Mouse (Mus musculus) adrenal gland, adult 18-20 months (tissue): Measurements from ENCODE around the gene Trnp1. TPM values are rescaled to one million over a fixed set of nuclear protein-coding genes. Genes with fewer than 3 reads are reported as not detected.

Experiments
- DNase-seq, 2 experiments: peaks; one replicate each; pipeline ENCODE4 v3.0.0; 2021 to 2022; ENCODE audit warnings: low spot score in 2 of 2
- total RNA-seq, 2 experiments: library from RNA; stranded (reverse); gene quantifications; 1 replicate in 1 of 2; 2 replicates in 1 of 2; pipeline ENCODE4 v1.2.3; 2021

The Trnp1 gene
- total RNA-seq, 2 experiments from 2014 or later, result 4.4 to 5.3 TPM

- DNase-seq, result no peak
Observed at GRCm38 (mm10) chr4:133463184-133463583, 35.2 kb downstream of the Trnp1 start.

GRCm38 (mm10) chr4:133461362-133461761, 37.0 kb downstream of the Trnp1 start:
- no peak for DNase-seq

DNA sequence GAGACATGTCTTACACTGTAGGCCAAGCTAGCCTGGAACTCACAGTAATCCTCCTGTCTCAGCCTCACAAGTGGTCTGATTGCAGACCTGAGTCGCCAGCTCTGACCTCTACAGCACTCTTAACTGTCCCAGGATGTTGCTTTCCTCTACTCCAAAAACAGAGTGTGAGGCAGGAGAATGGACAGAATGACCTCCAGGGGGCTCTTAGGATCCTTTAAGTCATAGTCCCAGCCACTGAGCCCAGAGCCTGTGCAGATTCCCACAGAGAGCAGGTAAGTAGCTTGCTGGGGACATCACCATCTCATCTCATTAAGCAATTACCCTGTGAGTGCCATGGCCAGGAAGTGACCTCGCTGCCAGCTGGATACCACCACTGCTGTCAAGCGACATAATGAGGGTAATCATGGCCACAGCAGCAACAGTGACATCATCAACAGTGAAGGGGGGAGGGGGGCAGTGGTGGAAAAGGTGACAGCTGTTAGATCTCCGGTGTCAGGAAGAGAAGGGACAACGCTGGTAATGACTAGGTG, 37.5 kb downstream of the Trnp1 start:
- no peak for DNase-seq

- no peak for DNase-seq
Observed at GRCm38 (mm10) chr4:133460006-133460405, 38.3 kb downstream of the Trnp1 start.

DNA sequence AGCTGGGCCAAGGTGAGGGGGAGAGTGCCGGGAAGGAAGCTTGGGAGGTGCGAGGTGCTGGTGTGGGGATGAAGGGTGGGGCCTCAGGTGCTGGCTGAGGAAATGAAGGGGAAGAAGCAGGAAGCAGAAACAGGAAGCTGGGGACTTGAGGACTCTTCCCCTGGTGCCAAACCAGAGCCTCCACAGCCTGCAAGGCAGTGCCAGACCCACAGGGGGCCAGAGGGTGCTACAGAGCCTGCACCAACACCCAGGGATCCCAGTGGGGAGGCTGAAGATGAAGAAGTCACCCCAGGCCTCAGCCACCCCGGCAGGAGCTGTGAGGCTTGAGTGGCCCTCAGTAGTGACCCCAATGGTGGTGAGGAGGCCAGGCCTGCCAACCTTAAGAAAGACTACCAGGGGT, 40.3 kb downstream of the Trnp1 start:
- no peak for DNase-seq

DNA sequence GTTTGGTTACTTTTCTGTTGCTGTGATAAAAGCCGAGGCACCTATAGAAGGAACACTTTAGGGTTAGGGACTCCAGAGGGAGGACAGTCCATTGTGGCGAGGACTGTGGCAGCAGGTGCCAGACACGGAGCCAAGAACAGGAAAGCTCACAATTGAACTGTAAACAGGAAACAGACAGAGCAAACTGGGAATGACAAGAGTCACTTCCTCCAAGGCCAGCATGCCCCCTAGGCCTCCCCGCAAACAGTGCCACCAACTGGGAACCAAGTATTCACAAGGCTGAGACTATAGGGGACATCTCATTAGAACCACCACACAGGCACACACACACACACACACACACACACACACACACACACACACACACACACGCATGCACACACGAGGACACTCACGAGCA, 45.9 kb downstream of the Trnp1 start:
- DNase-seq, result no peak

DNA sequence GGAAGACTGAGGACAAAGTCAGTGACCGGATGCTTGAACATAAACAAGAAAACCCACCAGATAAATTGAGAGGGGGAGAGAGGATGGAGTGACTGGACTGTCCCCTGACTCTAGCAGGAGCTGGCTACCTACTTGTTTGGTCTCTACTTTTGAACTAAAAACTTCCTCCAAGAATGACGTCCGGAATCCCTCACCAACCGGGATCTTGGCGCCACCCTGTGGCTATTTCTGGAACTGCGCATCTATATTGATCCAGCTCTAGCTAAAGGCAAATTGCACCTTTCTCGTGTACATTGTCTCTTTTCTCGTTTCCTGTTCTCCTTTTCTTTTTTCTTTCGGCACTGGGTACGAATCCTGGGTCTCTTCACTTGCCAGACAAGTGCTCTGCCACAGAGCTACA, 46.8 kb downstream of the Trnp1 start:
- DNase-seq, result peak; percentile 89 to 91

GRCm38 (mm10) chr4:133449726-133450125, 48.6 kb downstream of the Trnp1 start:
- peak; percentile 59 to 69 for DNase-seq

- DNase-seq, result no peak
Observed at GRCm38 (mm10) chr4:133448708-133449388, 49.5 kb downstream of the Trnp1 start.

- DNase-seq, result no peak
Observed at GRCm38 (mm10) chr4:133447967-133448366, 50.4 kb downstream of the Trnp1 start.

GRCm38 (mm10) chr4:133447366-133447765, 51.0 kb downstream of the Trnp1 start:
- DNase-seq, result no peak

GRCm38 (mm10) chr4:133445727-133446126, 52.6 kb downstream of the Trnp1 start:
- no peak for DNase-seq

GRCm38 (mm10) chr4:133443085-133443484, 55.3 kb downstream of the Trnp1 start:
- DNase-seq, result no peak

DNA sequence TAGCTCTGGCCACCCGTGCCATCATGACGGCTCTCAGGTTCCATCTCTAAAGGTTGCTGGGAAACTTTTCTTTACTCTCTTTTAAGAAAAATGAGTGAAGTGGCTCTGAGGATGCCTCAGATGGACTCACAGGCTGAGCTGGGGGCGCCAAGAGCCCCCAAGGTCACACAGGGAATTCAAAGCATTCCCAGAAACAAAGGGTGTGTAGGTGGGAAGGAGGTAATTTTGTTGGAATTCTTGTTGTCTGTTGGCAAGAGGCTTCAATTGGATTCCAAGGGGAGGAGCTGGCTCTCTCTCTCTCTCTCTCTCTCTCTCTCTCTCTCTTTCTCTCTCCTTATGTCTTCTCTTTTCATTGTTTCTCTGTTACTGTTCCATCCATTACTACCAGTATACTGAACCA, 56.2 kb downstream of the Trnp1 start:
- DNase-seq, result no peak

Other genes starting within 250 kb of the Trnp1 start
- 1 to 10 TPM; 1.2 to 1.5 TPM for gene Sytl1, start 235.4 kb downstream of the Trnp1 start, total RNA-seq
- 10 to 100 TPM; 55.5 to 61.6 TPM for gene Tmem222, start 220.8 kb downstream of the Trnp1 start, total RNA-seq
- 10 to 100 TPM; 57.6 to 63.6 TPM for gene Wdtc1, start 145.1 kb downstream of the Trnp1 start, total RNA-seq
- gene Slc9a1, start 128.8 kb downstream of the Trnp1 start, total RNA-seq, result 10 to 100 TPM; 44.5 to 55.0 TPM
- 1 to 10 TPM; 2.0 to 4.6 TPM for gene Tent5b, start 18.4 kb downstream of the Trnp1 start, total RNA-seq
- gene Kdf1, start 20.4 kb upstream of the Trnp1 start, total RNA-seq, result under 1 TPM; 0.42 to 0.99 TPM
- gene Nudc, start 47.4 kb upstream of the Trnp1 start, total RNA-seq, result 100 to 1,000 TPM; 148 to 172 TPM
- 10 to 100 TPM; 48.6 to 60.7 TPM for gene Nr0b2, start 54.8 kb upstream of the Trnp1 start, total RNA-seq
- 1 to 10 TPM; 5.7 to 7.2 TPM for gene Gpatch3, start 76.2 kb upstream of the Trnp1 start, total RNA-seq
- 10 to 100 TPM; 16.2 to 16.4 TPM for gene Gpn2, start 85.8 kb upstream of the Trnp1 start, total RNA-seq
- gene Sfn, start 103.6 kb upstream of the Trnp1 start, total RNA-seq, result 1 to 10 TPM; 1.4 to 1.9 TPM
- gene Zdhhc18, start 151.6 kb upstream of the Trnp1 start, total RNA-seq, result 10 to 100 TPM; 19.6 to 34.5 TPM
- gene Pigv, start 174.1 kb upstream of the Trnp1 start, total RNA-seq, result 10 to 100 TPM; 16.3 to 20.4 TPM